Mouse (Mus musculus) ES-Bruce4 (cell line): ENCODE results near the gene Slc12a3.

Experiments
- CTCF ChIP-seq: IDR thresholded peaks from one replicate; pipeline ENCODE4 v1.8.1; 2011; ENCODE audit warnings: low read depth, low read length
- EP300 ChIP-seq: IDR thresholded peaks from 2 replicates; pipeline ENCODE4 v1.6.1; 2011; ENCODE audit warnings: low read depth, low read length; ENCODE audit not compliant: insufficient read depth
- POLR2A ChIP-seq: IDR thresholded peaks from one replicate; pipeline ENCODE4 v1.8.1; 2011; ENCODE audit warnings: low read length; ENCODE audit not compliant: insufficient read depth

DNA sequence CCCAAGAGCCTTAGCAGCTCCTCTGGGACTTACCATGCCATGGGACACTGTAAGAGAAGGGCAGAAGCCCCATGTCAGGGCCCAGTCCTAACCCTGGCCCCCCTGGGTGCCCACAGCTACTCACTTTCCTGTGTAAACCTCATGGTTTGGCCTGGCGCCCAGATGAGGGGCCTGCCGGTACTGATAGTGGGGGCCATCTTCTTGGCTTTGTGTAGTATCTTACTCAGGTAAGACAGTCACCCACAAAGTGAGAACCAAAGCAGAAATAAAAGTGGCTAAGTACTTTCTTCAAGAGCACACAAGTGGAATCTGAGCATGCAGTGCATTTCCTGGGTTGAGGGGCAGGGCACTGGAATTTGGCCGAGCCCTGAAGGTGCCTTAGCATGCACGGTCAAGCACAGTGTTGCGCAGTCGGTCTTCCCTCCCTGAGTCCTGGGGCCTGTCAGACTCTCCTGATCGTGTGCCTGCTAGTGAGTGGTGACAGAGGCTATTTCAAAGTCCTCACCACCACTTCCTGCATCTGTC, 21.9 kb upstream of the Slc12a3 start:
- TF ChIP-seq POLR2A (no peak), EP300 (no peak), CTCF (no peak)
